Mouse (Mus musculus): Measurements from ENCODE around the gene Ergic2.

DNA sequence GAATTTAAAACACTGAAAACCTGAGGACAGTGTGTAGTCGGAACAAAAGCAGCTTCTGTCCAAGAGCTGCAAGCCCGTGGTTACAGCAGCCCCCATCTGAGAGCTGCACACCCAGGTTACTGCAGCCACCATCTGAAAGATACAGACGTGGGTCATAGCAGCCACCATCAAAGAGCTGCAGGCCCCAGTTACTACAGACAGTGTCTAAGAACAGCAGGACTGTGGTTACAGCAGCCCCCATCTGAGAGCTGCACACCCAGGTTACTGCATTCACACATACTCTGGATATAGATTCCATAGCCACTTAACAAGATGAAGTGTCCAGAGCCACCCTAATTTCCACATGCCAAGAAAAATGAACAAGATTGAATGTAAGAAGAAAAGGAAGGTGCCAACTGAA, 15.4 kb upstream of the Ergic2 start:
- TF ChIP-seq CTCF (conservative IDR thresholded peaks at IDR 0.05 in 1 of 2, IDR thresholded peaks at IDR 0.05 in 1 of 2; ENCODE audit: low read depth in 2 of 2, low read length in 2 of 2), result no peak
- TF ChIP-seq NELFE (IDR thresholded peaks at IDR 0.05; ENCODE audit: low read depth, low read length), result no peak
